Mouse (Mus musculus): Measurements from ENCODE around the gene Traip. TPM values are rescaled to one million over a fixed set of nuclear protein-coding genes. Genes with fewer than 3 reads are reported as not detected.

Gene Traip
- polyA plus RNA-seq, 1 experiment from 2014 or later: 4.8 TPM

DNA sequence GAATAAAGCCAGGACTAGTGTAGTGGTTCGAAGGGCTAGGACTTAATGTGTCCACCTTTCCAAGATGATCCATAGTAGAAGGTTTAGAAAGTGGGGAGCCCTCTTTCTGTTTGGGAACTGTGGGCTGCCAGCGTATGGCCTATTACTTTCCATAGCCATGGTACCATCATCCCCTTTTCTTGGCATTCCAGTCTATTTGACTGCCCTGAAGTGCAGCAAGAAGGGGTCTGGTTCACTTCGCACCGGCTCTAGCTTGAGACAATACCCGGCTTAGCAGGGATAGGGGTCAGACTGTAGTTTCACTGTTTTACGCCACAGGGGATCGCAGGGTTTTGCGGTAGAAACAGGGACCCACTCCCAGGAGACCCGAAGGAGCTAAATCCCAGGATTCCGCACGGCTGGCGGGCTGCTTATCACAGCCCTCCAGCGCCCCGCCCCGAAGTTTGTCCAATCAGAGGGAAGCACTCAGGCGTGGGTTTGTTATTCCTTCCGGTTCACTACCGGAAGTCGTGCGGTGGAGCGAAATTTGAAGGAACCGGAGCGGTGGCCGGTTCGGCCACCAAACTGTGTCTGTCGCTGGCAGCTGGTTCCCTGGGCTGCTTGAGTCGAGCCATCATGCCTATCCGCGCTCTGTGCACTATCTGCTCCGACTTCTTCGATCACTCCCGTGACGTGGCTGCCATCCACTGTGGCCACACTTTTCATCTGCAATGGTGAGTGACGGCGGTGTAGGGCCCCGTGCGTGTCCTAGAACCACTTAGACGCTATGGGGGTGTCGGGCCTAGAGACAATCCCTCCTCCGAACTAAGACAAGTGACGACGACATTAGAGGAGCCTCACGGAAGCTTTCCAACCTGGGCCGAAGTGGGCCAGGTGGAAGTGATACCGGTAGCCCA lies 772 bp downstream of the Traip start:
- no peaks in the 10 kb centered on the region for H3K9me3 ChIP-seq (ENCODE audit: control insufficient read depth, low read length)
- no peaks in the 10 kb centered on the region for H3K36me3 ChIP-seq (ENCODE audit: control insufficient read depth, insufficient read depth, low read length)
- peak overlapping the region; percentile 67 for H3K9ac ChIP-seq (ENCODE audit: low read length)
- DNase-seq (ENCODE audit: low spot score) (peak; percentile 92), ATAC-seq (ENCODE audit: low FRiP score, low TSS enrichment) (peak; percentile 94)
- peak overlapping the region; percentile 67 for H3K27ac ChIP-seq (replicated peaks)
- 11% methylated on average over 45 of the region's 45 CpGs for WGBS
- H3K27me3 ChIP-seq (ENCODE audit: control insufficient read depth, insufficient read depth, low read length): no peaks in the 10 kb centered on the region
- H3K4me2 ChIP-seq (replicated peaks; ENCODE audit: low read depth): peak overlapping the region; percentile 76
- peak overlapping the region; percentile 66 for H3K4me3 ChIP-seq (ENCODE audit: low read depth, low read length)
- no peak for TF ChIP-seq CTCF (IDR thresholded peaks at IDR 0.05; ENCODE audit: low read depth)
- H3K4me1 ChIP-seq (replicated peaks; ENCODE audit: control insufficient read depth, insufficient read depth): no peaks in the 10 kb centered on the region

DNA sequence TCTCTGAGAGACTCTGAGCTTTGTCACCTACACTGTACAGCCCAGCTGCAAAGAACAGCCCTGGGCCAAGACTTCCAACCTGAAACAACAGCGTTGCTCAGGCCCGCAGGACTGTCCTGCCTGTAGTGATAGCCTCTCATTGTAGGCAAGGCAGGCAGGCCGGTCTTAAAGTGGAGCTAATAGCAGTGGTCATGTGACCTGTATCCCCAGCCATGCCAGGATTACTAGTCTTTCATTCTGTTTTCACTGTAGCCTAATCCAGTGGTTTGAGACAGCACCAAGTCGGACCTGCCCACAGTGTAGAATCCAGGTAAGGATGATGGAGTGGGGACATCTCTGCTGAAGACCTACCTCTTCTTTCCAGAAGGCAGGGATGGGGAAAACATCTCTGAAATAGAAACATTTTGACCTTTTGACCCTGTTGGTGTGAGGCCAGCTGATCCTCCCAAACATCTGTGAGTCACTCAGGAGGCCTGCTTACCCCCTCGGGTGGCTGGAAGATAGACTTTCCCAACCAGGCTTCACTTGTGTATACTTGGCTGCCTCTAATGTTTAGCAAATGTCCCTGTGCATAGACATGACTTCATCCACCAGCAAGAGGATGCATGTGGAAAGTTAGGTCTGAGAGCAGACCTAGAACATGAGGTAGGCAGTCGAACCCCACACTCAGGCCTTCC lies 5.8 kb downstream of the Traip start:
- Histone ChIP-seq H3K4me1 (replicated peaks; ENCODE audit: control insufficient read depth, insufficient read depth) (no peaks in the 10 kb centered on the region), H3K27me3 (ENCODE audit: control insufficient read depth, insufficient read depth, low read length) (no peaks in the 10 kb centered on the region), H3K4me3 (ENCODE audit: low read depth, low read length) (no peak overlapping the region), H3K4me2 (replicated peaks; ENCODE audit: low read depth) (no peak overlapping the region), H3K36me3 (ENCODE audit: control insufficient read depth, insufficient read depth, low read length) (no peaks in the 10 kb centered on the region), H3K9ac (ENCODE audit: low read length) (no peak overlapping the region), H3K27ac (replicated peaks) (0 out of 2 replicates have a peak overlapping the region, but pooled peaks have one; percentile 40), H3K9me3 (ENCODE audit: control insufficient read depth, low read length) (no peaks in the 10 kb centered on the region)
- DNase-seq (ENCODE audit: low spot score) (no peak), ATAC-seq (ENCODE audit: low FRiP score, low TSS enrichment) (peak; percentile 64; the same call in 1 of the 2 replicates)
- WGBS: 68% methylated on average over 6 of the region's 6 CpGs
- no peak for TF ChIP-seq CTCF (IDR thresholded peaks at IDR 0.05; ENCODE audit: low read depth)
- TF ChIP-seq EP300 (optimal IDR thresholded peaks at IDR 0.05): no peak

DNA sequence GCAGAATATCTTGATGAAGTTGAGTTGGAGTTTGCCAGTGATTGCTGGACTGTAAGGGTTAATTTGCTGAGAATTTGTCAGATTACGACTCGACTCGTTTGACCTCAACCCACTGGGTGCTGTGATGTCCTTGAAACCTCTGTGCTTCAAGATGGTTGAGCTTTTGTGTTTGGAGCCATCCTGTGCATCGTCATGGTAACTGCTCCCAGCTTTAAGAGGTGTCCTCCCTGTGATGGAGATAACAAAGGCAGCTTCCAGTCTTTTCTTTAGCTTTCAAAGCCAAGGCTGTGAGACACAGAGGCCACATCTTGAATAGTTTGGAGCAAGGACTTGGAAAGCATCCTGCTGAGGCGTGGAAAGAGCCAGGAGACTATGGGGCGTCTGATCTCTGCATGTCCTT lies 7.2 kb downstream of the Traip start:
- H3K9me3 ChIP-seq (ENCODE audit: control insufficient read depth, low read length): no peaks in the 10 kb centered on the region
- H3K27ac ChIP-seq (replicated peaks): no peak overlapping the region
- WGBS: 65% methylated on average over 6 of the region's 6 CpGs
- H3K27me3 ChIP-seq (ENCODE audit: control insufficient read depth, insufficient read depth, low read length): no peaks in the 10 kb centered on the region
- no peak for ATAC-seq (ENCODE audit: low FRiP score, low TSS enrichment)
- TF ChIP-seq EP300 (optimal IDR thresholded peaks at IDR 0.05) (no peak), CTCF (IDR thresholded peaks at IDR 0.05; ENCODE audit: low read depth) (no peak)
- H3K9ac ChIP-seq (ENCODE audit: low read length): no peak overlapping the region
- no peak overlapping the region for H3K4me2 ChIP-seq (replicated peaks; ENCODE audit: low read depth)
- no peaks in the 10 kb centered on the region for H3K4me1 ChIP-seq (replicated peaks; ENCODE audit: control insufficient read depth, insufficient read depth)
- no peaks in the 10 kb centered on the region for H3K36me3 ChIP-seq (ENCODE audit: control insufficient read depth, insufficient read depth, low read length)
- H3K4me3 ChIP-seq (ENCODE audit: low read depth, low read length): no peak overlapping the region
- DNase-seq (ENCODE audit: low spot score): no peak

DNA sequence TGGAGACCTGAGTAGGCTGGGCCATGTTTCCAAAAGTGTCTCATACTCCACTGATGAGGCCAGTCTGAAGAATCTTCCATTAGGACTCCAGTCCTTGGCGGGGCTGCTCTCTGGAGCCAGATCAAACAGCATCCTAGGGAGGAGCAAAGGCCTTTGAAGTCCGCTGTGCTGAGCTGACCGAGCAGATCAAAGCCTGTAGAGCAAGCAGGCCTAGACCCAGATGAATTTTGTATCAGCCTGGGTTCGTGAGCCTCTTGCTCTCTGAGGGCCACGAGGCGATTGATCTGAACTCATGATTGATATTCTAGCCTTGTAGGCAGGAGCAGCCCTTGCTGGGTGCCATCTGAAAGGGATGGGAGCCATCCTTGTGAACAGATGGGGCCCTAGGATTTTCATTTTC lies 10.0 kb downstream of the Traip start:
- ATAC-seq (ENCODE audit: low FRiP score, low TSS enrichment): no peak
- no peaks in the 10 kb centered on the region for H3K9me3 ChIP-seq (ENCODE audit: control insufficient read depth, low read length)
- H3K27me3 ChIP-seq (ENCODE audit: control insufficient read depth, insufficient read depth, low read length): no peaks in the 10 kb centered on the region
- H3K4me3 ChIP-seq (ENCODE audit: low read depth, low read length): no peak overlapping the region
- no peaks in the 10 kb centered on the region for H3K4me1 ChIP-seq (replicated peaks; ENCODE audit: control insufficient read depth, insufficient read depth)
- TF ChIP-seq EP300 (optimal IDR thresholded peaks at IDR 0.05) (no peak), CTCF (IDR thresholded peaks at IDR 0.05; ENCODE audit: low read depth) (no peak)
- no peak for DNase-seq (ENCODE audit: low spot score)
- H3K36me3 ChIP-seq (ENCODE audit: control insufficient read depth, insufficient read depth, low read length): no peaks in the 10 kb centered on the region
- no peak overlapping the region for H3K9ac ChIP-seq (ENCODE audit: low read length)
- no peak overlapping the region for H3K27ac ChIP-seq (replicated peaks)
- WGBS: 60% methylated on average over 6 of the region's 6 CpGs
- H3K4me2 ChIP-seq (replicated peaks; ENCODE audit: low read depth): no peak overlapping the region

DNA sequence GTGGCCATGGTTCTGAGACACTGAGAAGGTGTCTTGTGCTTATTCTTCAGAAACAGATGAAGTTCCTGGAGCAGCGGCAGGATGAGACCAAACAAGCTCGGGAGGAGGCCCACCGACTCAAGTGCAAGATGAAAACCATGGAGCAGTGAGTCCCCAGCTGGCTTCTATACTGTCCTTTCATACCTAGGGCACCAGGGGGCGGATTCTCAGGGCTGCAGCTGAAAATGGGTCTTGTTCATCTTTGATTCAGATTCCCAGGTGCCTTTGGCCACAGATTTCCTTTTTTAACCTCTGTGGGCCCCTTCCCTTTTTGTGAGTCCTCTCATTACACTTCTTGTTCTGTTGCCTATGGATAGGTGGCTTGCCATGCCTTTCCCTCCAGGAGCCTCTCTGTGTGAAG lies 11.0 kb downstream of the Traip start:
- ATAC-seq (ENCODE audit: low FRiP score, low TSS enrichment) (no peak), DNase-seq (ENCODE audit: low spot score) (no peak)
- H3K36me3 ChIP-seq (ENCODE audit: control insufficient read depth, insufficient read depth, low read length): no peaks in the 10 kb centered on the region
- WGBS: 75% methylated on average over 4 of the region's 4 CpGs
- no peak overlapping the region for H3K4me3 ChIP-seq (ENCODE audit: low read depth, low read length)
- no peaks in the 10 kb centered on the region for H3K27me3 ChIP-seq (ENCODE audit: control insufficient read depth, insufficient read depth, low read length)
- no peaks in the 10 kb centered on the region for H3K9me3 ChIP-seq (ENCODE audit: control insufficient read depth, low read length)
- H3K27ac ChIP-seq (replicated peaks): no peak overlapping the region
- H3K4me1 ChIP-seq (replicated peaks; ENCODE audit: control insufficient read depth, insufficient read depth): no peaks in the 10 kb centered on the region
- no peak overlapping the region for H3K4me2 ChIP-seq (replicated peaks; ENCODE audit: low read depth)
- H3K9ac ChIP-seq (ENCODE audit: low read length): no peak overlapping the region
- TF ChIP-seq CTCF (IDR thresholded peaks at IDR 0.05; ENCODE audit: low read depth): peak; percentile 58
- TF ChIP-seq EP300 (optimal IDR thresholded peaks at IDR 0.05): no peak

DNA sequence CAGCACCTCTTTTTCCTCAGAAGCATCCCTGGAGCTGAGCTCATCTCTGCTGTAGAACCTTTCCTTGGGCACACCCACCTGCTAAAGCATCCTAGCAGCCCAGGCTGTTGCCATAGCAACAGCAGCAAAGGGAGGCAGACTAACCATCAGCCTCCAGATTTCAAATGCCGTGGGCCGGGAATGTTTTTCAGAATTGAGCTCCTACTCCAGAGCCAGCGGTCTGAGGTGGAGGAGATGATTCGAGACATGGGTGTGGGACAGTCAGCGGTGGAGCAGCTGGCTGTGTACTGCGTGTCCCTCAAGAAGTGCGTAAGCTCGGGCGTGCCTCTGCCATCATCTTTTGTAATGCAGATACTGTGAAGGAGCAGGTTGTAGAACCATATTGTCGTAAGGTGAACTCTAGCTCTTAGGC lies 11.4 kb downstream of the Traip start:
- Histone ChIP-seq H3K9ac (ENCODE audit: low read length) (no peak overlapping the region), H3K4me3 (ENCODE audit: low read depth, low read length) (no peak overlapping the region), H3K4me1 (replicated peaks; ENCODE audit: control insufficient read depth, insufficient read depth) (no peaks in the 10 kb centered on the region), H3K36me3 (ENCODE audit: control insufficient read depth, insufficient read depth, low read length) (no peaks in the 10 kb centered on the region), H3K9me3 (ENCODE audit: control insufficient read depth, low read length) (no peaks in the 10 kb centered on the region), H3K27ac (replicated peaks) (no peak overlapping the region), H3K4me2 (replicated peaks; ENCODE audit: low read depth) (no peak overlapping the region), H3K27me3 (ENCODE audit: control insufficient read depth, insufficient read depth, low read length) (no peaks in the 10 kb centered on the region)
- ATAC-seq (ENCODE audit: low FRiP score, low TSS enrichment): no peak
- no peak for DNase-seq (ENCODE audit: low spot score)
- TF ChIP-seq EP300 (optimal IDR thresholded peaks at IDR 0.05) (no peak), CTCF (IDR thresholded peaks at IDR 0.05; ENCODE audit: low read depth) (no peak)
- 78% methylated on average over 10 of the region's 10 CpGs for WGBS

Measured in stomach, postnatal 0 days (tissue).